Comparison of ENCODE assay signal across 9 mouse cellular contexts in the genomic region with DNA sequence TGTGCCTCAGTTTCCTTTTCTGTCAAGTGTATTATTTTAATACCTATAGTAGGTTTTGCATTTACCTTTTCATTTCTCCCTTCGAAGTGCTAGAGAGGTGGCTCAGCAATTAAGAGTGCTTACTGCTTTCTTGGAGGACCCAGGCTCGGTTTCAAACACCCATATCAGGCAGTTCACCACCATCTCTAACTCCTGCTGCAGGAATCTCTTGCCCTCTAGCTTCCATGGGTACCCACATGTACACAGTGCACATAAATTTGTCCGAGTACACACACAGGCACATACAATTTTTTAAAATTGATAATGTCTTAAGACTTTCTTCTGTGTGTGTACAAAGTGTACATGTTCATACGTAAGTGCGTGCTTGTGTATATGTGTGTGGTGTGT.
DNase-seq lines count a peak whose midpoint lies in the region; ATAC-seq lines count a peak whose summit lies in the region.
"Had no signal": no experiment of that assay in that cellular context is flagged by ENCODE, and none has a peak within 500 bp of the region (broad histone marks: within the 10 kb centered on the region; RNA-seq: fewer than 3 reads in every experiment).

No protein-coding gene starts in this region.

- H3K4me2 ChIP-seq in heart, embryonic 15.5 days: peak overlapping the region; percentile 63
- H3K4me2 ChIP-seq in intestine, embryonic 16.5 days (ENCODE audit: low read depth, low read length): peak overlapping the region; percentile 71
- peak overlapping the region; percentile 47; the same call in 1 of the 2 replicates for H3K4me2 ChIP-seq in stomach, embryonic 14.5 days (replicated peaks; ENCODE audit: low read depth, low read length)

- H3K9me3 ChIP-seq in heart, embryonic 15.5 days (replicated peaks): no peaks in the 10 kb centered on the region
- H3K9me3 ChIP-seq in megakaryocyte, embryonic 14.5 days: no peaks in the 10 kb centered on the region
- no peaks in the 10 kb centered on the region for H3K9me3 ChIP-seq in intestine, embryonic 16.5 days (ENCODE audit: control insufficient read depth, low read length)
- H3K9me3 ChIP-seq in stomach, embryonic 14.5 days (ENCODE audit: control insufficient read depth, low read depth, low read length): no peaks in the 10 kb centered on the region

- H3K27ac ChIP-seq in heart, embryonic 15.5 days: peak overlapping the region; percentile 73; the same call in 1 of the 2 replicates
- no peak overlapping the region; the same call in 1 of the 2 replicates for H3K27ac ChIP-seq in intestine, embryonic 16.5 days (ENCODE audit: low read length)
- no peak overlapping the region for H3K27ac ChIP-seq in stomach, embryonic 14.5 days (ENCODE audit: low read length)

- no peak for DNase-seq in heart, postnatal 4 days
- DNase-seq in c-Kit-positive CD71-positive TER-119-positive erythroid progenitor cells, embryonic 14.5 days (ENCODE audit: low spot score): no peak
- DNase-seq in ovary, postnatal 10 days (ENCODE audit: low spot score): no peak

- no peaks in the 10 kb centered on the region for H3K27me3 ChIP-seq in heart, embryonic 15.5 days
- H3K27me3 ChIP-seq in megakaryocyte, embryonic 14.5 days (replicated peaks): peaks cover 3% of the 10 kb centered on the region
- 0 out of 2 replicates have a peak, but pooled peaks cover 3% of the 10 kb centered on the region for H3K27me3 ChIP-seq in intestine, embryonic 16.5 days (replicated peaks; ENCODE audit: control insufficient read depth, insufficient read depth, low read length)
- no peaks in the 10 kb centered on the region for H3K27me3 ChIP-seq in stomach, embryonic 14.5 days (ENCODE audit: control insufficient read depth, insufficient read depth, low read length)

- WGBS in heart, embryonic 15.5 days: 86% methylated on average over 5 of the region's 5 CpGs
- 88% methylated on average over 5 of the region's 5 CpGs for WGBS in intestine, embryonic 16.5 days
- 82% methylated on average over 5 of the region's 5 CpGs for WGBS in stomach, embryonic 14.5 days

- peaks cover 40% of the 10 kb centered on the region for H3K4me1 ChIP-seq in heart, embryonic 15.5 days (replicated peaks)
- H3K4me1 ChIP-seq in megakaryocyte, embryonic 14.5 days: peaks cover 46% of the 10 kb centered on the region
- peaks cover 20% of the 10 kb centered on the region for H3K4me1 ChIP-seq in intestine, embryonic 16.5 days (ENCODE audit: control insufficient read depth, insufficient read depth, low read length)
- peaks cover 10% of the 10 kb centered on the region for H3K4me1 ChIP-seq in stomach, embryonic 14.5 days (ENCODE audit: control insufficient read depth, insufficient read depth, low read length)

- peak overlapping the region; percentile 38; the same call in 1 of the 2 replicates for H3K4me3 ChIP-seq in heart, embryonic 15.5 days
- peak overlapping the region; percentile 92 for H3K4me3 ChIP-seq in megakaryocyte, embryonic 14.5 days (replicated peaks)
- H3K4me3 ChIP-seq in intestine, embryonic 16.5 days (ENCODE audit: low read length): no peak overlapping the region; the same call in 1 of the 2 replicates
- no peak overlapping the region for H3K4me3 ChIP-seq in stomach, embryonic 14.5 days (ENCODE audit: low read depth, low read length)

- ATAC-seq in heart, embryonic 15.5 days (replicated peaks; ENCODE audit: insufficient number of reproducible peaks, insufficient read depth, low FRiP score, low read depth): no peak
- no peak for ATAC-seq in megakaryocyte, adult 5-6 weeks (ENCODE audit: poor library complexity, severe bottlenecking)
- ATAC-seq in intestine, embryonic 16.5 days: no peak
- no peak for ATAC-seq in stomach, embryonic 14.5 days (ENCODE audit: insufficient number of reproducible peaks, insufficient read depth, low FRiP score, low read depth)
- ATAC-seq: CD4-positive, CD25-positive, alpha-beta regulatory T cell, adult 4 months had no signal

- no peak overlapping the region; the same call in 1 of the 2 replicates for H3K9ac ChIP-seq in heart, embryonic 15.5 days
- no peak overlapping the region for H3K9ac ChIP-seq in intestine, embryonic 16.5 days (ENCODE audit: low read depth, low read length)
- H3K9ac ChIP-seq in stomach, embryonic 14.5 days (replicated peaks; ENCODE audit: low read depth, low read length): no peak overlapping the region

- H3K36me3 ChIP-seq in heart, embryonic 15.5 days: no peaks in the 10 kb centered on the region
- H3K36me3 ChIP-seq in megakaryocyte, embryonic 14.5 days (replicated peaks; ENCODE audit: low read length): no peaks in the 10 kb centered on the region
- no peaks in the 10 kb centered on the region for H3K36me3 ChIP-seq in intestine, embryonic 16.5 days (ENCODE audit: control insufficient read depth, insufficient read depth, low read length)
- H3K36me3 ChIP-seq in stomach, embryonic 14.5 days (ENCODE audit: control insufficient read depth, insufficient read depth, low read length): no peaks in the 10 kb centered on the region

Comparison
In these comparisons a context has a peak if more than half of its experiments do, and no peak if none do; other contexts are left out.
1. H3K4me3 ChIP-seq: peak in heart, embryonic 15.5 days (single experiment) and megakaryocyte, embryonic 14.5 days (single experiment); none in intestine, embryonic 16.5 days (single experiment) and stomach, embryonic 14.5 days (single experiment).
2. Peak in every context shown above with its lines, with median percentiles within 50 percentile points of each other: H3K4me2 ChIP-seq.